Mouse (Mus musculus) liver, postnatal 0 days (tissue): ENCODE measurements around the gene Ubl3.

Experiments
- CTCF ChIP-seq: sonication (generic); IDR thresholded peaks from 2 replicates; pipeline ENCODE4 v1.5.1; 2016; ENCODE audit warnings: antibody characterized with exemption, low read depth
- EP300 ChIP-seq: IDR thresholded peaks from 2 replicates; pipeline ENCODE4 v1.6.1; 2016; ENCODE audit warnings: antibody characterized with exemption, low read depth, mild to moderate bottlenecking

GRCm38 (mm10) chr5:148474346-148474745 lies 78.2 kb downstream of the Ubl3 start:
- TF ChIP-seq CTCF (no peak), EP300 (no peak)
